Mouse (Mus musculus): ENCODE measurements around the gene Syk. TPM values are rescaled to one million over a fixed set of nuclear protein-coding genes. Genes with fewer than 3 reads are reported as not detected.
A peak's percentile ranks its signal among the peaks of the same experiment; 100 is the strongest.

The Syk gene
- polyA plus RNA-seq, 1 experiment from 2014 or later, result 1.8 TPM

GRCm38 (mm10) chr13:52584654-52585455, 1.9 kb downstream of the Syk start:
- Histone ChIP-seq H3K4me1 (peaks cover 12% of the 10 kb centered on the region), H3K9me3 (no peaks in the 10 kb centered on the region)
- 71% methylated on average over 17 of the region's 17 CpGs for WGBS

GRCm38 (mm10) chr13:52587761-52588160, 4.8 kb downstream of the Syk start:
- peaks cover 18% of the 10 kb centered on the region for H3K27me3 ChIP-seq (replicated peaks)
- H3K27ac ChIP-seq, result no peak overlapping the region
- H3K4me1 ChIP-seq, result peaks cover 11% of the 10 kb centered on the region
- no peak for ATAC-seq (replicated peaks)
- H3K4me2 ChIP-seq, result no peak overlapping the region
- H3K36me3 ChIP-seq (replicated peaks), result no peaks in the 10 kb centered on the region
- H3K4me3 ChIP-seq, result no peak overlapping the region
- no peaks in the 10 kb centered on the region for H3K9me3 ChIP-seq
- no peak overlapping the region for H3K9ac ChIP-seq
- WGBS, result 93% methylated on average over 4 of the region's 4 CpGs

More at GRCm38 (mm10) chr13:52584654-52585455, 1.9 kb downstream of the Syk start:
- H3K9ac ChIP-seq, result no peak overlapping the region
- H3K36me3 ChIP-seq (replicated peaks), result no peaks in the 10 kb centered on the region
- H3K4me2 ChIP-seq, result no peak overlapping the region
- ATAC-seq (replicated peaks), result no peak
- H3K27ac ChIP-seq, result no peak overlapping the region
- peaks cover 26% of the 10 kb centered on the region for H3K27me3 ChIP-seq (replicated peaks)
- no peak overlapping the region for H3K4me3 ChIP-seq

GRCm38 (mm10) chr13:52589043-52589442, 6.1 kb downstream of the Syk start:
- WGBS, result 97% methylated on average over 4 of the region's 4 CpGs
- Histone ChIP-seq H3K4me3 (no peak overlapping the region), H3K9ac (no peak overlapping the region), H3K36me3 (replicated peaks) (no peaks in the 10 kb centered on the region), H3K4me1 (no peaks in the 10 kb centered on the region), H3K27ac (no peak overlapping the region), H3K27me3 (replicated peaks) (peaks cover 9% of the 10 kb centered on the region), H3K4me2 (no peak overlapping the region), H3K9me3 (no peaks in the 10 kb centered on the region)
- no peak for ATAC-seq (replicated peaks)

- H3K4me2 ChIP-seq, result no peak overlapping the region
- H3K27me3 ChIP-seq (replicated peaks), result no peaks in the 10 kb centered on the region
- H3K9me3 ChIP-seq, result no peaks in the 10 kb centered on the region
- 89% methylated on average over 4 of the region's 4 CpGs for WGBS
- no peak overlapping the region for H3K4me3 ChIP-seq
- no peak overlapping the region for H3K9ac ChIP-seq
- H3K27ac ChIP-seq, result no peak overlapping the region
- no peaks in the 10 kb centered on the region for H3K4me1 ChIP-seq
- no peak for ATAC-seq (replicated peaks)
- no peaks in the 10 kb centered on the region for H3K36me3 ChIP-seq (replicated peaks)
These were observed 8.9 kb downstream of the Syk start for GRCm38 (mm10) chr13:52591831-52592230.

- ATAC-seq (replicated peaks), result no peak
- H3K9me3 ChIP-seq, result no peaks in the 10 kb centered on the region
These were observed 13.7 kb downstream of the Syk start for GRCm38 (mm10) chr13:52596692-52597091.

GRCm38 (mm10) chr13:52597092-52597678, 14.2 kb downstream of the Syk start:
- no peaks in the 10 kb centered on the region for H3K36me3 ChIP-seq (replicated peaks)
- no peak overlapping the region for H3K27ac ChIP-seq
- 82% methylated on average over 11 of the region's 11 CpGs for WGBS
- ATAC-seq (replicated peaks), result no peak
- H3K4me3 ChIP-seq, result no peak overlapping the region
- H3K4me2 ChIP-seq, result no peak overlapping the region
- no peaks in the 10 kb centered on the region for H3K27me3 ChIP-seq (replicated peaks)
- no peak overlapping the region for H3K9ac ChIP-seq
- H3K9me3 ChIP-seq, result no peaks in the 10 kb centered on the region
- H3K4me1 ChIP-seq, result no peaks in the 10 kb centered on the region

More at GRCm38 (mm10) chr13:52596692-52597091, 13.7 kb downstream of the Syk start:
- no peak overlapping the region for H3K4me3 ChIP-seq
- H3K9ac ChIP-seq, result no peak overlapping the region
- H3K27me3 ChIP-seq (replicated peaks), result no peaks in the 10 kb centered on the region
- no peaks in the 10 kb centered on the region for H3K4me1 ChIP-seq
- H3K36me3 ChIP-seq (replicated peaks), result no peaks in the 10 kb centered on the region
- no peak overlapping the region for H3K27ac ChIP-seq
- 84% methylated on average over 5 of the region's 5 CpGs for WGBS
- no peak overlapping the region for H3K4me2 ChIP-seq

- no peak overlapping the region for H3K9ac ChIP-seq
- no peak overlapping the region for H3K4me2 ChIP-seq
- H3K4me1 ChIP-seq, result peaks cover 3% of the 10 kb centered on the region; the same call in 1 of the 2 replicates
- H3K27me3 ChIP-seq (replicated peaks), result no peaks in the 10 kb centered on the region
- H3K4me3 ChIP-seq, result no peak overlapping the region
- no peaks in the 10 kb centered on the region for H3K36me3 ChIP-seq (replicated peaks)
- H3K9me3 ChIP-seq, result no peaks in the 10 kb centered on the region
- WGBS, result 68% methylated on average over 3 of the region's 3 CpGs
- H3K27ac ChIP-seq, result no peak overlapping the region
- no peak for ATAC-seq (replicated peaks)
These were observed 15.3 kb downstream of the Syk start for GRCm38 (mm10) chr13:52598233-52598632.

GRCm38 (mm10) chr13:52600015-52600643, 17.2 kb downstream of the Syk start:
- Histone ChIP-seq H3K4me3 (no peak overlapping the region), H3K36me3 (replicated peaks) (no peaks in the 10 kb centered on the region), H3K4me1 (peaks cover 15% of the 10 kb centered on the region), H3K27ac (no peak overlapping the region), H3K9ac (no peak overlapping the region), H3K4me2 (no peak overlapping the region), H3K27me3 (replicated peaks) (no peaks in the 10 kb centered on the region), H3K9me3 (no peaks in the 10 kb centered on the region)
- WGBS, result 61% methylated on average over 4 of the region's 4 CpGs
- ATAC-seq (replicated peaks), result no peak

GRCm38 (mm10) chr13:52602752-52603151, 19.8 kb downstream of the Syk start:
- Histone ChIP-seq H3K9ac (no peak overlapping the region), H3K27me3 (replicated peaks) (no peaks in the 10 kb centered on the region), H3K4me2 (no peak overlapping the region), H3K27ac (no peak overlapping the region), H3K9me3 (no peaks in the 10 kb centered on the region), H3K4me1 (peaks cover 15% of the 10 kb centered on the region), H3K36me3 (replicated peaks) (no peaks in the 10 kb centered on the region), H3K4me3 (no peak overlapping the region)
- ATAC-seq (replicated peaks), result no peak
- 63% methylated on average over 4 of the region's 4 CpGs for WGBS

- Histone ChIP-seq H3K27ac (peak overlapping the region; percentile 65), H3K4me2 (no peak overlapping the region), H3K4me3 (no peak overlapping the region), H3K9ac (no peak overlapping the region), H3K9me3 (no peaks in the 10 kb centered on the region), H3K4me1 (peaks cover 15% of the 10 kb centered on the region), H3K36me3 (replicated peaks) (no peaks in the 10 kb centered on the region), H3K27me3 (replicated peaks) (no peaks in the 10 kb centered on the region)
- ATAC-seq (replicated peaks), result peak; percentile 90
- WGBS, result 60% methylated on average over 6 of the region's 6 CpGs
These were observed 20.9 kb downstream of the Syk start for GRCm38 (mm10) chr13:52603704-52604349.

GRCm38 (mm10) chr13:52605006-52605405, 22.0 kb downstream of the Syk start:
- WGBS, result 87% methylated on average over 3 of the region's 3 CpGs
- ATAC-seq (replicated peaks), result no peak
- no peaks in the 10 kb centered on the region for H3K36me3 ChIP-seq (replicated peaks)
- H3K4me3 ChIP-seq, result no peak overlapping the region
- H3K4me1 ChIP-seq, result peaks cover 15% of the 10 kb centered on the region
- no peak overlapping the region for H3K4me2 ChIP-seq
- no peaks in the 10 kb centered on the region for H3K9me3 ChIP-seq
- no peaks in the 10 kb centered on the region for H3K27me3 ChIP-seq (replicated peaks)
- H3K9ac ChIP-seq, result no peak overlapping the region
- H3K27ac ChIP-seq, result no peak overlapping the region

- no peak for ATAC-seq (replicated peaks)
These were observed 22.9 kb downstream of the Syk start for GRCm38 (mm10) chr13:52605911-52606310.

More at GRCm38 (mm10) chr13:52605911-52606310, 22.9 kb downstream of the Syk start:
- Histone ChIP-seq H3K27me3 (replicated peaks) (no peaks in the 10 kb centered on the region), H3K9ac (no peak overlapping the region), H3K4me2 (no peak overlapping the region), H3K27ac (no peak overlapping the region), H3K4me3 (no peak overlapping the region), H3K36me3 (replicated peaks) (no peaks in the 10 kb centered on the region), H3K4me1 (peaks cover 15% of the 10 kb centered on the region), H3K9me3 (no peaks in the 10 kb centered on the region)
- 74% methylated on average over 4 of the region's 4 CpGs for WGBS
